Mouse (Mus musculus) MEL (cell line): ENCODE measurements around the gene Ovol1. TPM values are rescaled to one million over a fixed set of nuclear protein-coding genes. Genes with fewer than 3 reads are reported as not detected.

Source experiments
- DNase-seq: peaks from one replicate; pipeline ENCODE4 v3.0.0; 2011; ENCODE audit warnings: low read depth, low spot score
- H3K27ac ChIP-seq: 2 replicates; pipeline ENCODE4 v1.5.1; 2012; ENCODE audit warnings: low read depth, mild to moderate bottlenecking, control low read depth, low read length, moderate library complexity; ENCODE audit not compliant: control insufficient read depth
- H3K27me3 ChIP-seq, 2 experiments: fragments of 150-350 bp in 1 of 2; sonication (generic) in 1 of 2; 2 replicates each; pipeline ENCODE4 v1.6.1; 2012; ENCODE audit warnings: low read length in 2 of 2, mild to moderate bottlenecking in 2 of 2, improper control_type of control experiment in 1 of 2, moderate library complexity in 1 of 2; ENCODE audit not compliant: insufficient read depth in 2 of 2, control insufficient read depth in 1 of 2
- H3K36me3 ChIP-seq, 2 experiments: 2 replicates each; pipeline ENCODE4 v1.6.1; 2012 to 2014; ENCODE audit warnings: low read length in 2 of 2, improper control_type of control experiment in 1 of 2, inconsistent platforms in 1 of 2, mild to moderate bottlenecking in 1 of 2; ENCODE audit not compliant: insufficient read depth in 2 of 2, control insufficient read depth in 1 of 2
- H3K4me1 ChIP-seq, 2 experiments: fragments of 150-350 bp in 1 of 2; sonication (generic) in 1 of 2; 2 replicates each; pipeline ENCODE4 v1.6.1; 2012; ENCODE audit warnings: low read length in 2 of 2, improper control_type of control experiment in 1 of 2, mild to moderate bottlenecking in 1 of 2; ENCODE audit not compliant: insufficient read depth in 2 of 2, control insufficient read depth in 1 of 2
- H3K4me3 ChIP-seq, 2 experiments: fragments of 150-350 bp in 1 of 2; sonication (generic) in 1 of 2; 2 replicates each; pipeline ENCODE4 v1.5.1; 2012; ENCODE audit warnings: low read depth in 2 of 2, low read length in 2 of 2, mild to moderate bottlenecking in 2 of 2, moderate library complexity in 2 of 2, control low read depth in 1 of 2, improper control_type of control experiment in 1 of 2; ENCODE audit not compliant: control insufficient read depth in 1 of 2, insufficient read depth in 1 of 2
- H3K79me2 ChIP-seq: 2 replicates; pipeline ENCODE4 v1.6.1; 2012; ENCODE audit warnings: mild to moderate bottlenecking, low read length, moderate library complexity; ENCODE audit not compliant: control insufficient read depth, poor library complexity, insufficient read depth
- H3K9ac ChIP-seq: 2 replicates; pipeline ENCODE4 v1.6.1; 2012; ENCODE audit warnings: low read depth, mild to moderate bottlenecking, control low read depth, low read length, moderate library complexity; ENCODE audit not compliant: control insufficient read depth, poor library complexity, severe bottlenecking
- H3K9me3 ChIP-seq: fragments of 150-350 bp; sonication (generic); replicated peaks from 2 replicates; pipeline ENCODE4 v1.6.1; 2012; ENCODE audit warnings: mild to moderate bottlenecking, low read length, improper control_type of control experiment, moderate library complexity; ENCODE audit not compliant: insufficient read depth
- CHD1 ChIP-seq: IDR thresholded peaks from 2 replicates; pipeline ENCODE4 v1.6.1; 2012; ENCODE audit warnings: low read depth, mild to moderate bottlenecking, inconsistent platforms, low read length, improper control_type of control experiment
- CHD2 ChIP-seq: IDR thresholded peaks from 2 replicates; pipeline ENCODE4 v1.6.1; 2011; ENCODE audit warnings: low read length, improper control_type of control experiment
- CTCF ChIP-seq, 3 experiments: IDR thresholded peaks in 2 of 3; conservative IDR thresholded peaks in 1 of 3; 2 replicates each; pipeline ENCODE4 v1.5.1; 2011 to 2012; ENCODE audit warnings: low read length in 3 of 3, low read depth in 2 of 3, mild to moderate bottlenecking in 2 of 3, improper control_type of control experiment in 1 of 3, inconsistent platforms in 1 of 3, mixed read lengths in 1 of 3, moderate library complexity in 1 of 3; ENCODE audit not compliant: control insufficient read depth in 1 of 3, insufficient read depth in 1 of 3, poor library complexity in 1 of 3, severe bottlenecking in 1 of 3
- E2F4 ChIP-seq: IDR thresholded peaks from 2 replicates; pipeline ENCODE4 v1.6.1; 2011; ENCODE audit warnings: low read depth, low read length, improper control_type of control experiment, borderline replicate concordance
- EP300 ChIP-seq, 2 experiments: IDR thresholded peaks; 2 replicates each; pipeline ENCODE4 v1.6.1; 2011; ENCODE audit warnings: improper control_type of control experiment in 2 of 2, low read length in 2 of 2, low read depth in 1 of 2, mild to moderate bottlenecking in 1 of 2
- GABPA ChIP-seq: IDR thresholded peaks from 2 replicates; pipeline ENCODE4 v1.6.1; 2012; ENCODE audit warnings: low read depth, mild to moderate bottlenecking, inconsistent platforms, low read length, improper control_type of control experiment, moderate library complexity
- HCFC1 ChIP-seq: IDR thresholded peaks from 2 replicates; pipeline ENCODE4 v1.6.1; 2012; ENCODE audit warnings: low read depth, mild to moderate bottlenecking, inconsistent platforms, low read length, improper control_type of control experiment, moderate library complexity
- JUND ChIP-seq: IDR thresholded peaks from 2 replicates; pipeline ENCODE4 v1.6.1; 2011; ENCODE audit warnings: low read depth, mild to moderate bottlenecking, improper control_type of control experiment, low read length
- KAT2A ChIP-seq: conservative IDR thresholded peaks from 2 replicates; pipeline ENCODE4 v1.6.1; 2012; ENCODE audit warnings: low read depth, low read length, improper control_type of control experiment, inconsistent platforms
- MAFK ChIP-seq: IDR thresholded peaks from 2 replicates; pipeline ENCODE4 v1.6.1; 2011; ENCODE audit warnings: low read depth, mild to moderate bottlenecking, low read length, improper control_type of control experiment, borderline replicate concordance
- MAX ChIP-seq: IDR thresholded peaks from 2 replicates; pipeline ENCODE4 v1.6.1; 2011; ENCODE audit warnings: low read length, improper control_type of control experiment
- MXI1 ChIP-seq: IDR thresholded peaks from 2 replicates; pipeline ENCODE4 v1.6.1; 2011; ENCODE audit warnings: mild to moderate bottlenecking, low read depth, low read length, improper control_type of control experiment
- MYC ChIP-seq: IDR thresholded peaks from 2 replicates; pipeline ENCODE4 v1.6.1; 2011; ENCODE audit warnings: low read depth, mild to moderate bottlenecking, low read length, improper control_type of control experiment, moderate library complexity
- NELFE ChIP-seq: IDR thresholded peaks from 2 replicates; pipeline ENCODE4 v1.6.1; 2011; ENCODE audit warnings: low read depth, low read length, improper control_type of control experiment
- NRF1 ChIP-seq: IDR thresholded peaks from 2 replicates; pipeline ENCODE4 v1.6.1; 2014; ENCODE audit warnings: low read depth, mild to moderate bottlenecking, inconsistent platforms, low read length, improper control_type of control experiment, moderate library complexity; ENCODE audit not compliant: poor library complexity, insufficient read depth, severe bottlenecking
- POLR2AphosphoS2 ChIP-seq: IDR thresholded peaks from 2 replicates; pipeline ENCODE4 v1.6.1; 2011; ENCODE audit warnings: low read length, improper control_type of control experiment
- POLR2AphosphoS5 ChIP-seq: IDR thresholded peaks from 2 replicates; pipeline ENCODE4 v1.6.1; 2012; ENCODE audit warnings: low read depth, borderline replicate concordance, mild to moderate bottlenecking, inconsistent platforms, low read length, moderate library complexity, mixed read lengths
- RAD21 ChIP-seq: IDR thresholded peaks from 2 replicates; pipeline ENCODE4 v1.6.1; 2011; ENCODE audit warnings: mild to moderate bottlenecking, low read depth, low read length, improper control_type of control experiment
- RCOR1 ChIP-seq: IDR thresholded peaks from 2 replicates; pipeline ENCODE4 v1.6.1; 2012; ENCODE audit warnings: low read depth, mild to moderate bottlenecking, inconsistent platforms, low read length, improper control_type of control experiment
- SIN3A ChIP-seq: IDR thresholded peaks from 2 replicates; pipeline ENCODE4 v1.6.1; 2012; ENCODE audit warnings: low read length, improper control_type of control experiment, inconsistent platforms
- SMC3 ChIP-seq: IDR thresholded peaks from 2 replicates; pipeline ENCODE4 v1.6.1; 2011; ENCODE audit warnings: low read depth, low read length, improper control_type of control experiment
- TAL1 ChIP-seq: IDR thresholded peaks from 2 replicates; pipeline ENCODE4 v1.6.1; 2012; ENCODE audit warnings: mild to moderate bottlenecking, inconsistent platforms, low read length, moderate library complexity, mixed read lengths
- TBP ChIP-seq: IDR thresholded peaks from 2 replicates; pipeline ENCODE4 v1.8.0; 2011; ENCODE audit warnings: low read depth, low read length, improper control_type of control experiment
- UBTF ChIP-seq: IDR thresholded peaks from 2 replicates; pipeline ENCODE4 v1.6.1; 2012; ENCODE audit warnings: low read depth, mild to moderate bottlenecking, inconsistent platforms, low read length, improper control_type of control experiment, moderate library complexity, borderline replicate concordance; ENCODE audit not compliant: insufficient read depth
- USF1 ChIP-seq: IDR thresholded peaks from 2 replicates; pipeline ENCODE4 v1.6.1; 2014; ENCODE audit warnings: low read depth, mild to moderate bottlenecking, inconsistent platforms, low read length, improper control_type of control experiment, moderate library complexity
- USF2 ChIP-seq, 2 experiments: IDR thresholded peaks; 2 replicates each; pipeline ENCODE4 v1.6.1; 2011 to 2012; ENCODE audit warnings: improper control_type of control experiment in 2 of 2, low read length in 2 of 2, borderline replicate concordance in 1 of 2, inconsistent platforms in 1 of 2, low read depth in 1 of 2, mild to moderate bottlenecking in 1 of 2; ENCODE audit not compliant: insufficient read depth in 1 of 2
- ZC3H11A ChIP-seq: IDR thresholded peaks from 2 replicates; pipeline ENCODE4 v1.6.1; 2012; ENCODE audit warnings: low read depth, mild to moderate bottlenecking, inconsistent platforms, low read length, improper control_type of control experiment
- ZKSCAN1 ChIP-seq: IDR thresholded peaks from 2 replicates; pipeline ENCODE4 v1.6.1; 2012; ENCODE audit warnings: low read depth, mild to moderate bottlenecking, inconsistent platforms, low read length, improper control_type of control experiment, moderate library complexity
- ZMIZ1 ChIP-seq: IDR thresholded peaks from 2 replicates; pipeline ENCODE4 v1.6.1; 2012; ENCODE audit warnings: low read depth, mild to moderate bottlenecking, inconsistent platforms, low read length, improper control_type of control experiment, moderate library complexity
- polyA plus RNA-seq, 2 experiments: library from polyadenylated mRNA; stranded (reverse) in 1 of 2; unstranded in 1 of 2; fragments of >175 nt in 1 of 2; fragments of >200 nt in 1 of 2; gene quantifications; 2 replicates each; pipeline versions ENCODE4 v1.2.1 to v1.2.4; 2012; ENCODE audit warnings: low replicate concordance in 2 of 2, low read depth in 1 of 2; ENCODE audit not compliant: insufficient read length in 2 of 2, insufficient read depth in 1 of 2, missing spikeins in 1 of 2
- total RNA-seq: library from RNA; depleted of rRNA; stranded (reverse); fragments of 300-350 nt; gene quantifications from 2 replicates; pipeline ENCODE4 v1.2.3, GENCODE M21; 2012

Gene Ovol1
- total and polyA plus RNA-seq, 3 experiments = 0.06 TPM; not detected in 2

DNA sequence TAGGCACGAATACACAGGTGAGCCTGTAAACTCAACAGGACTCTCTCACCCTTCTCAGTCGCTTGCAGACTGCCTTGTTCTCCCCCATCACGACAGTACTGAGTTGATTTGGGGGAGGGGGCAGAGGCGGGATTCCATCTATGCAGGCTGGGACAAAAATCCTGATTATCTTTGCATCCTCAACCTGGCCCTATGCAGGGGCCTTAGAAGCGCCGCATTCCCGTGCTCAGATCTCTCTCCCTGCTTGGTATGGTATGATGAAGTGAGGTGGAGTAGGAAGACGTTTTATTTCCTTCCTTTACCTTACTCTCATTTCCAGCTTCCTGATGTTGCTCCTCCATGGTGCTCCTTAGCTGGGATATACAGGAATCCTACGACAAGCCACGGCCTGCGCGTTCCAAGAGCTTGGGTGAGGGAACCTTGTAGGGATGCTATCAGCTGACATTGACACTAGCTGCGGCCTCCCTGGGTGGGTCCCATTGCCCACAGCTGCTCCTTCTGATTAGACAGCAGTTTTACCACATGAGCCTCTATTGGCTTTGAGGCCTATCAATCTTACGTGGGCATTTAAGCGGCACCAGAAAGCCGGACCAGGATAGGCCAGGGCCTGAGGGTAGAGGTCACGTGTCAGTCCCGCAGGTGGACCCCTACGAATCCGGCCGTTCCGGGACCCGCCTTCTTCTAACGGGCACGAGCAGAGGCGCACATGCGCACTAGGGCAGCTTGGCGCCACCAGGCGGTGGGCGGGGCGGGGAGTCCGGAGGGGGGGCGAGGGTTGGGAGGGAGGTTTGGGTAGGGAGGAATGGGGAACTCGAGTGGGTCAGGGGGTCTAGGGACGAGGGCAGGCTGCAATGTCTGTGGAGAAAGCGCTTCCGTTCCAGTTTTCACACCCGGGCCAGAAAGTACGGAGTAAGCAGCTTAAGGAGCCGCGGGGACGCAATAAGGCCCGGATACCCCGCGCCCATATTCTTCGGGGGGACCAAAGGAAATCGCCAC is 50.1 kb downstream of the Ovol1 start, which contains the start of gene Snx32 (continued):
- peak; percentile 85 for TF ChIP-seq NRF1
- peak; percentile 96 for TF ChIP-seq TBP
- TF ChIP-seq POLR2AphosphoS2 = no peak; the same call in 1 of the 2 replicates
- TF ChIP-seq E2F4 = no peak; the same call in 1 of the 2 replicates
- peak; percentile 76 to 93; a peak in 3 of 4 replicates for TF ChIP-seq USF2 (IDR thresholded peaks at IDR 0.05; ENCODE audit: borderline replicate concordance in 1 of 2, insufficient read depth in 1 of 2, low read depth in 1 of 2, low read length in 2 of 2)
- TF ChIP-seq SIN3A = peak; percentile 100
- no peak for TF ChIP-seq UBTF
- TF ChIP-seq MXI1 = peak; percentile 80
- no peak for TF ChIP-seq RAD21
- TF ChIP-seq MYC = no peak
- no peak for TF ChIP-seq ZC3H11A
- peak; percentile 89 for TF ChIP-seq CHD2
- no peak for TF ChIP-seq NELFE
- TF ChIP-seq POLR2AphosphoS5 = no peak
- peak; percentile 56 for TF ChIP-seq KAT2A
- no peak for TF ChIP-seq SMC3
- TF ChIP-seq CTCF (IDR thresholded peaks at IDR 0.05 in 2 of 3, conservative IDR thresholded peaks at IDR 0.05 in 1 of 3; ENCODE audit: control insufficient read depth in 1 of 3, insufficient read depth in 1 of 3, low read depth in 2 of 3, low read length in 3 of 3, poor library complexity in 1 of 3, severe bottlenecking in 1 of 3) = peak in 1 of 3 experiments; percentile 47; a peak in 2 of 6 replicates
- TF ChIP-seq EP300 (IDR thresholded peaks at IDR 0.05; ENCODE audit: low read depth in 1 of 2, low read length in 2 of 2) = peak in 1 of 2 experiments; percentile 67; a peak in 2 of 4 replicates
- TF ChIP-seq, all 39 proteins: peak for 20

DNA sequence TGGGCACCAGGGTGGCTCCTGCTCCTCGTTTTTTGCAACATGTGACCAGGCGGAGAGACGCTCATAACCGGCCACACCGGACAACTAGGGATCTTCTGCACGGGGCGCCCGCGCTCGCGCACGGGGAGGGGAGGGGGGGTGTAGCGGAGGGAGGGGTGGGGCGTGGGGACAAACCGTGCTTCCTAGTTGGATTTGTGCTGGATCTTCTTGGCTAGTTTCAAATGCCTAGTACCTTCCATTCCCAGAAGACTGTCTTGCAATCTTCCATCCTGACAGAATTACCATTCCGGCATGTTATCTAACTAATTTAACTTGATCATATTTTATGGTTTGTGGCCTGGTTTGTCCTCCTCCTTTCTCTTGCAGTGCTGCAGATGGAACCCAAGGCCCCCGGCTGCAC is 56.8 kb downstream of the Ovol1 start, which contains the start of gene 1700020D05Rik:
1700020D05Rik (minus strand) TSS at position 101 of the 400 bp plus-strand sequence.
- H3K27me3 ChIP-seq = no peaks in the 10 kb centered on the region
- H3K36me3 ChIP-seq = no peaks in the 10 kb centered on the region; a peak in 1 of 4 replicates
- TF ChIP-seq MAX = no peak
- TF ChIP-seq CHD1 = no peak
- no peak for TF ChIP-seq NRF1
- TF ChIP-seq ZMIZ1 = no peak
- no peak for TF ChIP-seq USF1
- TF ChIP-seq USF2 (IDR thresholded peaks at IDR 0.05; ENCODE audit: borderline replicate concordance in 1 of 2, insufficient read depth in 1 of 2, low read depth in 1 of 2, low read length in 2 of 2) = no peak
- TF ChIP-seq MAFK = no peak
- no peak for TF ChIP-seq TAL1
- TF ChIP-seq POLR2AphosphoS5 = no peak
- TF ChIP-seq ZKSCAN1 = no peak
- no peak for TF ChIP-seq JUND
- no peak for TF ChIP-seq RAD21
- TF ChIP-seq HCFC1 = no peak
- TF ChIP-seq GABPA = no peak
- TF ChIP-seq E2F4 = no peak
- TF ChIP-seq RCOR1 = no peak
- peaks cover 8% of the 10 kb centered on the region for H3K79me2 ChIP-seq
- no peaks in the 10 kb centered on the region for H3K9me3 ChIP-seq
- H3K4me3 ChIP-seq = no peak within 1 kb of the TSS
- H3K27ac ChIP-seq = no peak within 1 kb of the TSS
- no peaks in the 10 kb centered on the region; a peak in 1 of 4 replicates for H3K4me1 ChIP-seq
- no peak within 1 kb of the TSS for H3K9ac ChIP-seq
- no peak for DNase-seq
